Mouse (Mus musculus): ENCODE measurements around the gene AW822073.

DNA sequence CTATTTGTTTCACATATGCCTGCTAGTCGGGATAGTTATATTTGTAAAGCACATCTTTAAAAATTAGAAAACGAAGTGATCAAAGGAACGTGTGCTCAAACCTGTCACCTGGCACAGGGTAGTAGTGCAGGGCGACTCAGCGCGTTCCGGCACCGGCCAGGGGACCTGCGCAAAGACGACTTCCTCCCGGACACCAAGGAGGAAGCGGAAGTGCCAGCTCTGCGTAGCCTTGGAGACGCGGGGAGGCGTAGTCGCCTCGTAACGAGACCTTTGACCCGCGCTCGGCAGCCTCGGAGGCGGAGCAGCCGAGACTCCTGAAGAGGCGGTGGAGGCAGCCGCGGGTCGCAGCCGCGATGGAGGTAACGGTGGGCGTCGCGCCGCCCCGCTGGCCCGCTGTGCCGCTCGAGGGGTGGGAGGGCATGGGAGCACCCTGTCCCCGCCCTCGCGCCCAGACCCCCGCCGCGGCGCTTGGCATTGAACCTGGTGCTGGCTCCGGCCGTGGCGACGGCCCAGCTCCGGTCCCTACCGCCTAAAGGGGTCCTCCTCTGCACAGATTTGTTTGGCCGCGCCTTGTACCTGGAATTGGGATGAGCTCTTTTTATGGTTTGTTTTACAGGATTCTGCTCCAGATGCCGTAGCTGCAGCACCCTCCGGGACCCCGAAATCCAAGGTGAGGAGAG is 30.6 kb upstream of the AW822073 start, which contains the start of gene Gcc2:
- TF ChIP-seq CTCF (IDR thresholded peaks at IDR 0.05; ENCODE audit: extremely low read depth, insufficient read depth, low read length) (no peak), POLR2A (IDR thresholded peaks at IDR 0.05; ENCODE audit: extremely low read depth, insufficient read depth, low read length) (peak; percentile 93)
